Mouse (Mus musculus) gastrocnemius, adult 8-10 months (tissue): Measurements from ENCODE around the gene Rbm20. TPM values are rescaled to one million over a fixed set of nuclear protein-coding genes. Genes with fewer than 3 reads are reported as not detected.
A peak's percentile ranks its signal among the peaks of the same experiment; 100 is the strongest.

ENCODE experiments used
- DNase-seq, 2 experiments: peaks; one replicate each; pipeline ENCODE4 v3.0.0; 2022; ENCODE audit warnings: low spot score in 2 of 2
- total RNA-seq, 4 experiments: library from RNA; stranded (reverse); gene quantifications; 2 replicates each; pipeline ENCODE4 v1.2.4; 2022

Gene Rbm20
- total RNA-seq, 4 experiments from 2014 or later = 70.2 to 89.8 (median 84.0) TPM

DNA sequence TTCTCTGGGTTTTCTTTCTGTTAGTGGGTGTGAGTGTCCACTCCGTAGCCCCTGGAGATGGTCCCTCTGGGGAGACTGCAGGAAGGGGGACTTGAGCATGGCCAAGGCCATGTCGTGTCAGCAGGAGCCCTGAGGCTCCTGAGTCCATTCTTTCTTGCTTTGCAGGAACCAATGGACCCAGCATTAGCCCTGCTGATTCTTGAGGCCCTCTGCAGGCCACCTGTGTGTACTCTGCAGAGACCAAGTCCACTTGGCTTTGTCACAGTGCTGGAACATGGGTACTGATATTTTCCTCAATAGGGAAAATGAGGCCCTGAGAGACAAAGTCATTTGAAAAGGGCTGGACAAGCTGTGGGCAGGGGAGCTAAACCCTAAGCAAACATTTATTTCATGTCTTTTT is 193.5 kb downstream of the Rbm20 start:
- no peak for DNase-seq

DNA sequence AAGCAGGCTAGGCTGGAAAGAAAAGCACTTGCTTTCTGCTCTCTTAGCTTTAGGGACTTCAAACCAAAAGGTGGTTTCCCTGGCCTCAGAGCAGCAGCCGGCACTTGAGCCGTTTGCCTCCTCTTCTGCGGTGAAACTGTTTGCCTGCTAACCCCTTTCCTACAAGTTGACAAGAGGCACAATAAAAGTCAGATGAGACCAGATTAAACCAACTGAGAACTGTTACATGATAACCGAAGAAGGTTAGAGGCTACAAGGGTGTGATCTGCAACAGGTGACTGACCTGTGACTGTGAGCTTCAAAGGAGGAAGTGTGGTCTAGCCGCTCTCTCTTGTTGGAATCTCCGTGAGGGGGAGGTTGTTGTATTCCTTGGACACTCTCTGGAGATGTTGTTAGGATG is 194.4 kb downstream of the Rbm20 start:
- no peak for DNase-seq

DNA sequence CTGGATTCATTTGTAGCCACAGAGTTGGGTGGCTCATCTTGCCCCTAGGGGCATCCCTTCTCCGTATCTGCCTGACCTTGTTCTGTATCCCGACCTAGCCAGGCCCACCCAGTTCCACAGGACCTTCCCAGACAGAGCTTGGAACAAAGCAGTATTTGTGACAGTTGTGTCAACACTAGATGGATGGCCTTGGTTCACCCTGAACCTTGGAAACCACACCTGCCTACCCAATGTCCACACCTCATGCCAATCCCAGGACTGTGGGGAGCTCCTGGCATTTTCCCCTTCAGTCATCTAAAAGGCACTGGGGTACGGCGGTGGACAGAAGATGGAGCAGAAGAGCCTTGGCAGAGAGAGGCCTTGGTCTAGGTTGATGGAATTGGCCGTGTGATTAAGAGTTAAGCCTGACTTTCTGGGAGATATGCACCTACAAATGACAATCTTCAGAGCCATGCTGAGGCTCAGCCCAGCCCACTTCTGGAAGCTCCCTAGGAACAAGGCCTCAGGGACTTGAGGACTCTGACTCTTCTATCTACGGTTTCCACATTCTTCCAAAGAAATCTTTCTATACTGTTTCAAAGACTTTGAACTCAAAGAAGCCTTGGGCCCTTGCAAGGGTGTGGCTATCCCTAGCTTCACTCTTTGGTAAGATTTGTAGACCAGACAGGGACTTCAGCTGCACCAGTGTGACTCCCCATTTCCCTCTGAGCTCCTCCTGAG is 196.0 kb downstream of the Rbm20 start:
- DNase-seq = no peak

DNA sequence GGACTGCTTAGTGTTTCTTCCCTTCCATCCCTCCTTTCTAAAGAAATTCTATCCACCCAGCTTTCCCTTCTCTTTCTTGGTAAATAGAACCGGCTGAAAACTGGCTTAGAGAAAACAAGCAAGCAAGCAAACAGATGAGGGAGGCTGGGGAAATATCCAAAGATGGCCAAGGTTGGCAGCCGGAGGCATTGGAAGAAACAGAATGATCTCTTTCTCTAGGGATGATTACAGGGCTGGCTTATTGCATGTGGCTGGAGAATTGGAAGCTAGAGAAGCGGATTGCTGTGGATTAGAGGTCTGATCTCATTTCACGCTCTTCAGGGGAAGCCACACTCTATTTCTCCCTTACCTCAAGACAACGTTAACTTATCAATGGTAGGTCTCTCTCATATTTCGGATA is 198.1 kb downstream of the Rbm20 start:
- no peak for DNase-seq

DNA sequence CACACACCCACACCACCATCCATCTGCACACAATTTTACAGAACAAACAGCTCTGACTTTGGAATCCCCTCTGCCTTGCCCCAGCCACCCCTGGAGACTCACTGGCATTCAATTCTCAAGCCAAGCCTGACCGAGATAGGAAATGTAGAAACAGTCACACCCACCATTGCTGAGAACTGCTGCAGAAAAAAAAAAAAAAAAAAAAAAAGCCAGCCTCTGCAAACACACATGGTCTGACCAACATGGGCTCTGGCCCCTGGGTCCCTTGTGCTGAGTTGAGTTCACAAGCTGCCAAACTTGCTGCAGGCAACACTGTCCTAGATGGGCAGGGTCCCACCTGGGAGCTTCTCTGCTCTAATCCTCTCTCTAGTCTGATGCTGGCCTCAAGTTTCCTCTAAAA is 200.7 kb downstream of the Rbm20 start:
- DNase-seq = no peak

DNA sequence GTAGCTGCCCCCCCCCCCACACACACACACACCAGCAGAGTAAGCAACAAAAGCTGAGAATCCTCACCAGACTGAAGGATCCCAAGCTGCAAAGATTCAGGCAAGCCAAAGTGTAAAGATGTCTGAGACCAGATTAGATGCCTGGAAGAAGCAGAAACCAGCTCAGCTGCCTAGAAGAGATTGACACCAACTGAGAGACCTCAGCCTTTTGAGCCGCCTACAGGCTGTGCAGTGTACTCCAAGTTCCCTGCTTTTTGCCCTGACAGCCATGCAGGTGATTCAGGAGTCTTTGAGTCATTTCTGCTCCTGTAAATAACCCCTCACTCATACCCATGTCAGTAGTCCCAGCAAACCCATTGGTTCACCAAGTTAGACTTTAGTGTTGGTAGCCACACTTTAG is 203.4 kb downstream of the Rbm20 start:
- DNase-seq = no peak

DNA sequence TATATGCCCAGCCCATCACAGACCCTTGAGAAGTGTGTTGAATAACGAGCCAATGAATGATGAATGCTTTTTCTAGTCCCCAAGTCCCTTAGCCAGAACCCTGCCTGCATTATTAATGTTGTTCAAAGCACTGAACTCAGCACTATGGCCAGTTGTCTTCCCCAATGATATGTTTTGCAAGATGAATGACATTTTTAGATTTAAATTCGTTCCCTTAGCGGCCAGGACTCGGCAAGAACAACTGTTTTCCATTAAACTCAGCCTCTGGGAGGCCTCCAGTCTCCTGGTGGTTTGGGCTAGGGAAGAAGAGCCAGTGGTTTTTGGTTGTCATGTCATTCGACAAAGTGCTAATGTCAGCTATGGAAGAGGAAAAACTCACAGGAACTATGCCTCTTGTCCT is 204.7 kb downstream of the Rbm20 start:
- DNase-seq = no peak

DNA sequence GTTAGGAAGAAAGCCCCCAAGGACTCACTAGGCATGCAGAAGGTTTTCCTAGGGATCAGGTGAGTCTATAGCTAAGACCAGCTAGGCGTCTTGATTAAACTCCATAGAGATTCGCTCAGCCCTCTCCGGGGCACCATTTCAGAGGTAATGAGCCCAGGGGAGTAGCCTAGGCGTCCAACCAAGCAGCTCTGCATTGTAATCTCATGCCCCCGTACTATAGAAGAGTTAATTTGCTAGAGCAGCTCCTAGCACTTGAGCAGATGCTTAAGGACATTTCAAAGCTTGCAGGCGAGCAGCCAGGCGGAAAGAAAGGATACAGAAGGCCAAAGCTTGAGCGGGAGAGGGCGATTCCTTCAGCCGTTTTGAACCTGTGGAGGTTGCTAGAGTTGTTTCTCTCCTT is 208.3 kb downstream of the Rbm20 start:
- DNase-seq = no peak

DNA sequence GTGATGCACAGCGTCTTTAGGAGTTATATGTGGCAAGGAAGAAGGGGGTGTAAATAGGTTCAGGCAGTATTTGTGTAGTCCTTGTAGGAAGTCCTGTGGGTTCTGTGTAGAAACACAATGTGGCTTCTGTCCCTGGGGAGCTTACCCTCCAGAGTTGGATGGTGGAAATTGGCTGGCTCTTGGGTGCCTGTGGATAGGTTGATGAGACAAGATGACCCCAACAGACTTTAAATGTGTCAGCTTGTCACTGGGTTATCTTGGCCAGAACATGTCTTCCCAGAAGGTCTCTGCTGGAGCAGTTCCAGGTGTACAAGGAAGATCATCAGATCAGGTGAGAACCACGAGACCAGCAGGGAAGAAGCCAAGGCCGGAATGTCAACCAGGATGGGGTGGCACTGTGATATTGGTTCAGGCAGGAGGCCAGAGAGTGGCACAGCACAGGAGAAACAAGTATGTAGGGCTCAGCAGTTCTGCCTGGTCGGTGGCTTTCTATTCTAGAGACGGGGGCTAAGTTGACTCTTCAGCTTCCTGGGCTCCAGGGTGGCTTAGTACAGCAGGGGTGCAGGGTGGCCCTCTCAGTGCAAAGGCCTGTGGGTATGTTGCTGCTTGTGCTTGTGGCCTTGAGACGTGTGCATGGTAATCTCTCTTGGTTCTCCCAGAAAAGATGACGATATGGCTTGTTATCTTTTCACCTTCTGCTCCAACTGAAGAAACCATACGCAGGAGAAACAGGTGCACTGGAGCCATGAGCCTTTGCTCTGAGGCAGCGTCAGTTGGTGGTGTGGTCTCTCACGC is 209.7 kb downstream of the Rbm20 start:
- no peak for DNase-seq

DNA sequence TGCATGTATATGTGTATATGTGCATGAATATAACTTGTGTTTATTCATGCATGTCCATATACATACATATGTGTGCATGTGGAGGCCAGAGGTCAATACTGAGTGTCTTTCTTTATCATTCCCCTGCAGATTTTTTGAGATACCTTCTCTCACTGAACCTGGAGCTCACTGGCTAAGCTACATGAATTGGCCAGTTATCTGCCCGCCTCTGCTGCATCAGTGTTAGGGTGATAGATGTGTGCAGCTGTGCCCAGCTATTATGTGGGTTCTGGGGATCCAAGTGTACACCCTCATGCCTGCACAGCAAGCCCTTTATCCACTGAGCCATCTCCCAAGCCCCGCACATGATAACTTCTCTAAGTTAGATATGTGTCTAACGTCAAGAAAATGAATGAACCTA is 210.7 kb downstream of the Rbm20 start:
- no peak for DNase-seq

DNA sequence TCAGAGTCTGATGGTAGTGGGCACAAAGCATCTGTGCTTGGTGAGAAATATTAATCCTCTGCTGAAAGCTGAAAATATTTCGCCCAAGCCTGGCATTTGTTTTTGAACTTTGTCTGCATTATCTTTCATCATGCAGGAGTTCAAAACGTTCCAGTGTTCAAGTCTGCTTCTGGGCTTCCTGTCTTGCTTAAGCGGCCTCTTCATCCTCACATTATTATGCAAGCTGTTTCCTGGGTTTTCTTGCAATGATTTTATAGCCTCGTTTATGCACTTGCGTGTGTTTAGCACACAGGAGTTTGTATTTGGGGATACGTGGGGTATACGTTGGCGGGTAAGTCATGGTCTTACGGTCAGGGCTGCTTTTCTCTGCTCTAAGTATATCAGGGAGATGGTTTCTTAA is 211.2 kb downstream of the Rbm20 start:
- DNase-seq = no peak

DNA sequence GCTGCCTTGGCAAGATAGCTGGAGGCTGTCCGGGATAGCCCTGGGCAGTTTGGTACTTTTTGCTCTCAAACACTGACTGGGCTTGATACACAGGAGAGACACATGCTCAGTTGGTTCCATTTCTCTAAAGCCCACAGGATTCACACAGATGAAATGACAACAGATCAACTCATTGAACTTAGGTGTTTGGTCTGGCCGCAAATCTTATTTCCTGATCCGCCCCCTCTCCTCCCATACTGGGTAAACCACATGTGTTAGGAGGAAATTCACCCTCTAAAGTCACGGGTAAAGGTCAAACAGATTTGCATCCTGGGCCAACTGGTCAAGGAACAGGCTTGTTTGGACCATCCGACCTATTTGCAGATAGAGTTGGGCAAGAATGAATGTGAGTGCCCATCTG is 212.4 kb downstream of the Rbm20 start:
- DNase-seq = no peak

DNA sequence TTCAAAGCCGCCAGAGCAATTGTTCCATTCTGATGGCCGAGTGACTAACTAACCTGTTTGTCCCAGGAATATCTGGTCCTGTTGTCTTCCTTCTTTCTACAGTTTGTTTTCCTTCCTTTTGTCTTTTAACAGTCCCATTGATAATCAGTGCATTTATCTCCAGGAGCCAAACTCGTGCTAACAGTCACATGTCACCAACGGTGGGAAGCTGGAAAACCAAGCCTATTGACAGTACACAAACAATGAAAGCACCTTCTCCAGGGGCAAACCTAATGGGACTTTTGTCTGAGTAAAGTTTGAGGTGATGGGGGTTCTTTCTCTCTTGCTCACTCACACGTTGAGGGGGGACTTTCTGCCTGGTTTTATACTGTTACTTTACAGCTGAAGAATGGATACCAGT is 213.2 kb downstream of the Rbm20 start:
- no peak for DNase-seq

DNA sequence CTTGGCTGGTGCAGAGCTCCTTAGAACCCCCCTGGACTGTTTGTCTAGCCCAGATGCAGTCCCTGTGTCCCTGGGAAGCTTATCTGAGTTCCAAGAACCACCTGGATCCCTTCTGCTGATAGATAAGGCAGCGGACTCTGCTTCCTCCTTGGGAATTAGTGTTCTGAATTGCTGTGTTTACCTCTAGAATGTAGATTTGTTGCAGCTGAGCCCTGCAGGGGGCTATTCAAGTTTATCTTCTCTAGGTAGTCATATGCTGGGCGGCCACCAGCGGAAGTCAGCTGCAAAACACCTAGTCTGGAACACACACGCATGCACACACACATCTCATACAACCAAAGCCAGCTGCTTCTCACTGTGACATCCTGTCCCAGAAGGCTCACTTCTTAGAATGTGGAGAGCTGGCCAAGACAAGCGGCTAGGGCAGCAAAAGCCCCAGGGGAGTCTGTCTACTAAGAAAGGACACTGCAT is 213.7 kb downstream of the Rbm20 start:
- DNase-seq = peak in 1 of 2 experiments; percentile 5

DNA sequence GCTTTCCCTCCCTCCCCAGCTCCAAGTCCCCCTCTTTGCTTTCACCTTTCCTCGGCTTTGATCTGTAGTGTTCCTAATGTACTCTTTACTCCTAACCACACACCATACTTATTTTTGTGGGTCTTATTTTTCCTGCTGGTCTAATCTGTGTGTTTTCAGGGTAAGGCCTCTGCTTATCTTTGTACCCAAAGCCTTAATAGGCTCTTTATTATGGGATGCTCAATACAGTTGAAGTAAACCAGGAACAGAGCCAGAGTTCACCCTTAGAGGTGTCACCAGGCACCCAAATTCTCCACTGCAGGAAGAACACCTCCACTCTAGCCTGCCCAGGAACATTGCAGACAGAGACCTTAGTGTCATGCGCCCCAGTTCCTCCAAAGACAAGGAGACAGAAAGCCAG is 214.5 kb downstream of the Rbm20 start:
- no peak for DNase-seq

DNA sequence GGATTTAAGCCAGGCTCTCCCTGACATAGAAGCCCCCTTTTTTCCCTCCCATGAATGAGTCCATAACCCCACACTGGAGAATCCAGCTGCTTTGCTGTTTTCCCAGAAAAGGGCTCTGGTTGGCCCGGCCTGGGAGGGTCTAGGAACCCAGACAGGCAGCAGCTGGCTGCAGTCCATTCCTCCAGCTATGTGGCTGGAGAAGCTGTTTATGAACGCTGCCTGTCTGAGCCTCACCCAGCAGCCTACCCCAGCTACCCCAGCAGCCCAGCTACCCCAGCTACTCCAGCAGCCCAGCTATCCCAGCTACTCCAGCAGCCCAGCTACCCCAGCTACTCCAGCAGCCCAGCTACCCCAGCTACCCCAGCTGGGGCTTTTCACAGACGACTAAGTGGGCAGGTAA is 215.0 kb downstream of the Rbm20 start, which contains the start of gene Pdcd4:
TSS of gene Pdcd4 (plus strand) at position 171 of the 400 bp plus-strand sequence.
- no peak for DNase-seq

DNA sequence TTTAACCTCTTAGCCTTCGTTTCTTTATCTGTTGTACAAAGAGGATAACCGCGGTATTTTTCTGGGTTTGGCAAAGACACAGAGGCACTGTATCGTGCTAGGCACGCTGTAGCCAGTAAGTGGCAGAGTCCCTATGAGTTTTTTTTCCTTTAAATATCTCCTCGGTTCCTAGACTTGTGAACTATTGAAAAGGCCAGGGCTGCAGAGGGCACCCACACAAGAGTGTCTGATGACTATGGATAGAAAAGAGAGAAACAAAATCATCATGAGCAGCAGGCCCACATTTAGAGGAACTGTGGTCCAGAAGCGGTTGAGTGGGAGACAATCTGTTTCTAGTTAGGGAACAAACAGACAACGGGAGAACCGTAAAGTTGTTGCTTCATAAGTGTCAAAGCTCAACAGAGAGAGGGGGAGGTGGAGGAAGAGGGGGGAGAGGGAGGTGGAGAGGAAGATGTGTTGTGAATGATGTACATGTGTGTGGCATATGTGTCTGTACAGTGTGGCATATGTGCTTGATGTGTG is 215.8 kb downstream of the Rbm20 start:
- DNase-seq = no peak

DNA sequence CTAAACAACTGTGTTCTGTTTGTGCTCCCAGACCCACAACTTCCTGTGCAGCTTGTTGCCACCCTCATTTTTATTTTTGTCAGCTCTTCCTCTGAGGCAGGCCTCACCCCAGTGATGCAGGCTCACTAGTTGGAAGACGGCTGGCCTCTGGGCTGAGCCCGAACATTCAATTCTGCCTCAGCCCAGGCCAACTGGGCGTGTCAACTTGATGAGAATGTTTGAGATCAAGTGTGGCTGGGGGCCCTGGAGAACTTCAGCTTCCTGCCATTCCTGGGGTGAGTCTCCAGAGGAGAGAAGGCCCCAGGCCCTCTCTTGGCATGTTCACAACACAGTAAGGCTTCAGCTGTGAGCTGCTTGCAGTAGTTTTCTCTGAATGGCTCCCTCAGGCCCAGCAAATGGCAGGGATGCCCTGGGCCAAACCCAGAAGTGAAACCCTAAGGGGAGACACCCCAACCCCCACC is 216.6 kb downstream of the Rbm20 start:
- peak in 1 of 2 experiments; percentile 51 for DNase-seq

DNA sequence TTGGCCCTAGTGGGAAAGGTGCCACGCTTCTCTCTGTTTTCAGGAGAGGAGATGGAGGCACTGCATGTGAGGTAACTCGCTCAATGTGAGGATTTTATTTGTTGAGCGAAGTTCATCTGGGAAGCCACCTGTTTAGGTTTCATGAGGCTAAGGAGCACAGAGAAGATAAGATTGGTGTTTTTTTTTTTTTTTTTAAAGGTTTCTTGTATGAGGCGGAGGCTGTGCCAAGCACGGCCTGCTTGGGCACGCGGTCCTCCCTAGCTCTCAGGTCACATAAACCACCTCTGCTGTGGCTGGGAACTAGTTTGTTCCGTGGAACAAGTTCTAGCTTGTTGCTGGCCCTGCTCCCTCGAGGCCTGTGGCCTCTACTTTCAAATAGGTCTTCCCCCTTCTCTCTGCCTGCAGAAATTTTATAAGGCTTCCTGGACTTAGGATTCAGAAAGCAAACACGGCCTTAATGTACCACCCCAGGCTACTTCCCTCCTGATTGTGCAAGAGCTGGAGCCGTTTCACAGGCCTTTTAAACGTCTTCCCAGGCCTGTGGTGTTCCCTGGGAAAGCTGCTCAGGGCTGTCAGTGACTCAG is 217.5 kb downstream of the Rbm20 start:
- DNase-seq = no peak

DNA sequence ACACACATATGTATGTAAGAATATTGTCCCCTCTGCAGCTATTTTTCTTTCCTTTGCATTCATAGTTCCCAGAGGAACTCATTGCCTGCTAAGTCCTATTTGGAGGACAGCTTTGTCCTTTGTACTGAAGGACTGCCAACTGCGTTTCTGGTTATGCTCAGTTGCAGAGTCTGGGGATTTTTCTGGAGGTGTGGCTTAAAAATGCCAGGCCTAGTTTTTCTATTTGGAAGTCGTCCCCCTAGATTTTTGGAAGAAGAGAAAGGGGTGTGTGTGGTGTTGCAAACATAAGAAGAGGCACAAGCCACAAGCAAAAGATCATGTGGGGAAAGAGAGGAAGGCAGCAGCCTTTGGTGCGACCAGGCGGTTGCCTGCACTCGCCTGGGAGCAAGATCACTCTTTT is 220.9 kb downstream of the Rbm20 start:
- DNase-seq = no peak

DNA sequence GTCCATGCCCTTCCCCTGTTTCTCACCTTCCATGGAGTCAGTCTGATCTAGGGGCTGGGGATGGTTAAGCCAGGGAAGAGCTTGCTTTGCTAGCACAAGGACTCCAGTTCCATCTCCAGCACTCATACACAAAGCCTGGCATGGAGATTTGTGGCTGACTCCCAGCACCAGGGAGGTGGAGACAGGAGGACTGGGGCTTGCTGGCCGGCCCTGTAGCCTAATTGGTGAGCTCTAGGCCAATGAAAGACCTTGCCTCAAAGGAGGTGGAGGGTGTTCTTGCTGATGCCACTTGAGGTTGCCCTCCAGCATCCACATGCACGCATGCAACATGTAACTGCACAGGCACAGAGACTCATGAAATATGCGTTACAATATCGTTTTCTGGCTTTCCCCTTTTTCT is 221.4 kb downstream of the Rbm20 start:
- no peak for DNase-seq
